Mouse (Mus musculus) G1E-ER4 (cell line): Measurements from ENCODE around the gene Aup1. TPM values are rescaled to one million over a fixed set of nuclear protein-coding genes. Genes with fewer than 3 reads are reported as not detected.

Source experiments
- GATA1 ChIP-seq: IDR thresholded peaks from one replicate; pipeline ENCODE4 v1.8.0; 2012; ENCODE audit warnings: low read length, inconsistent platforms
- polyA plus RNA-seq: library from polyadenylated mRNA; stranded (reverse); fragments of >175 nt; gene quantifications from 2 replicates; pipeline ENCODE4 v1.2.3, GENCODE M21; 2012

Aup1 gene
- polyA plus RNA-seq, 1 experiment = 1,196 TPM

DNA sequence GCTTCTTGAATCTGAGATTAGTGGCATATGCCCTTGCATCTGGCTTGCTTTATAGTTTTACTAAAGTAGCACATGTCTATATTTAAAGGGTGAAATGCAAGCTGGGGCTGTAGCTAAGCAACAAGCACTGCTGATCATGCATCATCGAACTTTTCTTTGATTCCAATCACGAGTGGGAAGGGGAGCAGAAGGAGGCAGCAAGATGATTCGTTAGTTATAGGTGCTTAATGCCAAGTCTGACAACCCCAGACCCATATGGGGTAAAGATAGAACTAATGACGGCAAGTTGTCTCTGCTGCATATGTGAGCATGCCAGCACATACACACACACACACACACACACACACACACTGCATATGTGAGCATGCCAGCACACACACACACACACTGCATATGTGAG, 49.8 kb downstream of the Aup1 start:
- TF ChIP-seq GATA1 = no peak

Other genes with a start within 250 kb of the Aup1 start
- gene Sema4f, start 114.8 kb upstream of the Aup1 start, polyA plus RNA-seq = not detected in 2 replicates
- 2.1 and 3.4 TPM in 2 replicates for gene M1ap, start 107.6 kb upstream of the Aup1 start, polyA plus RNA-seq
- gene Dok1, start 21.1 kb upstream of the Aup1 start, polyA plus RNA-seq = 128 and 144 TPM in 2 replicates
- 0.30 and 0.32 TPM in 2 replicates for gene Loxl3, start 20.3 kb upstream of the Aup1 start, polyA plus RNA-seq
- gene Htra2, start 752 bp downstream of the Aup1 start, polyA plus RNA-seq = 86.7 and 110 TPM in 2 replicates
- gene Dqx1, start 3.3 kb downstream of the Aup1 start, polyA plus RNA-seq = 0.85 and 1.5 TPM in 2 replicates
- gene Tlx2, start 15.8 kb downstream of the Aup1 start, polyA plus RNA-seq = not detected in 2 replicates
- 8.6 and 10.8 TPM in 2 replicates for gene Pcgf1, start 23.3 kb downstream of the Aup1 start, polyA plus RNA-seq
- 0.10 and 0.13 TPM in 2 replicates for gene Lbx2, start 31.8 kb downstream of the Aup1 start, polyA plus RNA-seq
- 12.9 and 13.9 TPM in 2 replicates for gene Ccdc142, start 47.1 kb downstream of the Aup1 start, polyA plus RNA-seq
- 5.2 and 7.2 TPM in 2 replicates for gene Gm42688, start 47.1 kb downstream of the Aup1 start, polyA plus RNA-seq
- 69.5 and 81.4 TPM in 2 replicates for gene Mrpl53, start 54.5 kb downstream of the Aup1 start, polyA plus RNA-seq
- 163 and 176 TPM in 2 replicates for gene Mogs, start 61.0 kb downstream of the Aup1 start, polyA plus RNA-seq
- 47.0 and 70.0 TPM in 2 replicates for gene Wbp1, start 67.0 kb downstream of the Aup1 start, polyA plus RNA-seq
- gene Ino80b, start 70.9 kb downstream of the Aup1 start, polyA plus RNA-seq = 158 and 217 TPM in 2 replicates
- gene Rtkn, start 80.9 kb downstream of the Aup1 start, polyA plus RNA-seq = 13.1 and 20.1 TPM in 2 replicates
- gene Wdr54, start 101.9 kb downstream of the Aup1 start, polyA plus RNA-seq = not detected in 2 replicates
- not detected in 2 replicates for gene 1700003E16Rik, start 101.9 kb downstream of the Aup1 start, polyA plus RNA-seq
- gene Dctn1, start 111.4 kb downstream of the Aup1 start, polyA plus RNA-seq = 307 and 323 TPM in 2 replicates
- gene Slc4a5, start 165.3 kb downstream of the Aup1 start, polyA plus RNA-seq = not detected in 2 replicates